Mouse (Mus musculus): Measurements from ENCODE around the gene Gm13287.
"Not testable (repeated sequence)": the region's sequence is repeated elsewhere in the genome, so short reads cannot be mapped to it uniquely, and the experiment has no call there.

DNA sequence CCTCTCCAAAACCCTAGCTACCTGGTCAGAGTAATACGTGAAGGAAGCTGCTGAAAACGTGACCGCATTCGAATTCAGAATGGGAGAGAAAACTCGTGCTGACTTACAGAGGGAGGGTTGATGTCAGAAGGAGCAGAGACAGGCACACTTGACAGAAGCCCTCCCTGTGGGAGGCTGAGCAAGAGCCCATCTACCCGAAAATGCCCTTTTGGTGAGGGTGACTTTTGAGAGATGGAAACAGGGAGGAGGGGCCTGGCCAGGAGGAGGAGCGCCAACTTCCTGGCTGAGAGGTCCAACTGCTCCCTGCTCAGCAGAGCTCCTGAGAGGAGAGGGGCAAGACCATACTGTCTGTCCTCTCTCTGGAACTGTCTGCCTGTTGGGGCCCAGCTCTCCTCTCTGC, 3.7 kb upstream of the Gm13287 start, which contains the start of gene Gm13285:
- not testable (repeated sequence) for TF ChIP-seq POLR2A (IDR thresholded peaks at IDR 0.05; ENCODE audit: extremely low read depth, insufficient read depth, low read length); CTCF (IDR thresholded peaks at IDR 0.05; ENCODE audit: low read depth, low read length)
